14 mouse cellular contexts compared by ENCODE assay signal in the genomic region with DNA sequence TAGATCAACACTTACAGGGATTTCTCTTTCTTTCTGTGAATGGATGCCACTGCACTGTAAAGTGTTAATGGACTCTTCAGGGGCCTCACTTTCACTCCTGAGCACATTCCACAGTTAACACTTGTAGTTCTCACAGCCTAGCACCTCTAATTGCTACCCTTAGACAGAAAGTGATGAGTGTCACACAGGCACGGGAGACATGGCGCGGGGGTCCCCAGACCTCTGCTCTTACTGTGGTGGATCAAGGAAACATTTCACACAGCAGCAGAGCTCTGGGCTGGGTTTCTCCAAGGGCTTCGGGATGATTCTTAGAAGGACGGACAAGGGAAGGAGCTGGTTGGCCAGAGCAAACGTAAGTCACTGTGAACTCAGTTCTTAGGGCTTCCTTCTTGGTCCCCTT.
"Had no signal": no experiment of that assay in that cellular context is flagged by ENCODE, and none has a peak within 500 bp of the region (broad histone marks: within the 10 kb centered on the region; RNA-seq: fewer than 3 reads in every experiment).

No protein-coding gene starts in this region.

- H3K9ac ChIP-seq: limb, embryonic 13.5 days; liver, embryonic 13.5 days; lung, embryonic 14.5 days; midbrain, embryonic 13.5 days had no signal

- DNase-seq: kidney, postnatal 25 days; layer of hippocampus, adult 9-11 months; liver; liver, embryonic 13.5 days; lung, embryonic 14.5 days; thymus, adult 18-20 months; thymus, postnatal 36 days had no signal

- H3K4me2 ChIP-seq: limb, embryonic 13.5 days; liver, embryonic 13.5 days; lung, embryonic 14.5 days; midbrain, embryonic 13.5 days had no signal

- ATAC-seq: lung, postnatal 0 days; midbrain, embryonic 13.5 days had no signal

- H3K4me1 ChIP-seq: midbrain, embryonic 13.5 days had no signal

- H3K36me3 ChIP-seq: limb, embryonic 10.5 days; limb, embryonic 13.5 days; liver, embryonic 13.5 days; midbrain, embryonic 13.5 days had no signal

- H3K4me3 ChIP-seq: layer of hippocampus, adult 2 months; limb, embryonic 10.5 days; limb, embryonic 13.5 days; liver, embryonic 13.5 days; midbrain, embryonic 13.5 days had no signal

- H3K27ac ChIP-seq: kidney, postnatal 0 days; layer of hippocampus, adult 2 months; limb, embryonic 10.5 days; limb, embryonic 13.5 days; liver, embryonic 13.5 days; macrophage; midbrain, embryonic 13.5 days had no signal

- H3K9me3 ChIP-seq: limb, embryonic 10.5 days; limb, embryonic 13.5 days; liver, embryonic 13.5 days; midbrain, embryonic 13.5 days had no signal

- H3K27me3 ChIP-seq: liver, embryonic 13.5 days; midbrain, embryonic 13.5 days had no signal
